8 mouse cellular contexts compared by ENCODE assay signal in genomic region chr13:73603522-73604155, GRCm38 (mm10). TPM values are rescaled to one million over a fixed set of nuclear protein-coding genes. Genes with fewer than 3 reads are reported as not detected.
DNase-seq lines count a peak whose midpoint lies in the region; ATAC-seq and TF ChIP-seq lines count a peak whose summit lies in the region.

Gene Clptm1l, plus strand, starts transcription at chr13:73604006.

- WGBS in embryonic facial prominence, embryonic 13.5 days, result under 1% methylated on average over 51 of the region's 53 CpGs
- WGBS in kidney, adult 2 months, result under 1% methylated on average over 53 of the region's 53 CpGs
- under 1% methylated on average over 53 of the region's 53 CpGs for WGBS in limb, embryonic 12.5 days
- under 1% methylated on average over 51 of the region's 53 CpGs for WGBS in midbrain, embryonic 15.5 days
- under 1% methylated on average over 52 of the region's 53 CpGs for WGBS in spleen, adult 2 months

- DNase-seq in 3134 (ENCODE audit: extremely low read depth, insufficient read length, low spot score), result peak; percentile 95
- DNase-seq in adrenal gland, postnatal 36 days, result peak; percentile 99
- peak; percentile 97 to 98 for DNase-seq in heart, adult 18-20 months
- peak; percentile 98 for DNase-seq in kidney, adult 2 months
- DNase-seq in spleen, adult 2 months (ENCODE audit: low read depth in 1 of 2, low spot score in 2 of 2), result peak; percentile 81 to 96

- peak; percentile 39 for TF ChIP-seq POLR2A in kidney, adult 2 months (IDR thresholded peaks at IDR 0.05; ENCODE audit: low read depth, low read length)
- TF ChIP-seq POLR2A in spleen, adult 2 months (IDR thresholded peaks at IDR 0.05; ENCODE audit: low read depth, low read length), result peak; percentile 71; the same call in 1 of the 2 replicates

- H3K9ac ChIP-seq in embryonic facial prominence, embryonic 13.5 days, result peak within 1 kb of the TSS; percentile 89
- H3K9ac ChIP-seq in limb, embryonic 12.5 days (replicated peaks), result peak within 1 kb of the TSS; percentile 81
- H3K9ac ChIP-seq in midbrain, embryonic 15.5 days, result peak within 1 kb of the TSS; percentile 84

- H3K4me2 ChIP-seq in embryonic facial prominence, embryonic 13.5 days, result peak within 1 kb of the TSS; percentile 96
- H3K4me2 ChIP-seq in limb, embryonic 12.5 days, result peak within 1 kb of the TSS; percentile 92
- H3K4me2 ChIP-seq in midbrain, embryonic 15.5 days, result peak within 1 kb of the TSS; percentile 81

- H3K4me1 ChIP-seq in embryonic facial prominence, embryonic 13.5 days, result peaks cover 18% of the 10 kb centered on the region
- peaks cover 10% of the 10 kb centered on the region for H3K4me1 ChIP-seq in kidney, adult 2 months (ENCODE audit: control insufficient read depth, insufficient read depth, low read length)
- peaks cover 17% of the 10 kb centered on the region for H3K4me1 ChIP-seq in limb, embryonic 12.5 days (replicated peaks)
- peaks cover 27% of the 10 kb centered on the region for H3K4me1 ChIP-seq in midbrain, embryonic 15.5 days
- peaks cover 8% of the 10 kb centered on the region; the same call in 1 of the 2 replicates for H3K4me1 ChIP-seq in spleen, adult 2 months (ENCODE audit: control insufficient read depth, insufficient read depth, insufficient read length)

- H3K9me3 ChIP-seq in embryonic facial prominence, embryonic 13.5 days, result no peaks in the 10 kb centered on the region
- H3K9me3 ChIP-seq in limb, embryonic 12.5 days, result no peaks in the 10 kb centered on the region
- no peaks in the 10 kb centered on the region for H3K9me3 ChIP-seq in midbrain, embryonic 15.5 days

- H3K4me3 ChIP-seq in embryonic facial prominence, embryonic 13.5 days, result peak within 1 kb of the TSS; percentile 87
- H3K4me3 ChIP-seq in kidney, adult 2 months (ENCODE audit: insufficient read depth, low read depth, low read length), result peak within 1 kb of the TSS; percentile 95
- peak within 1 kb of the TSS; percentile 89 for H3K4me3 ChIP-seq in limb, embryonic 12.5 days (replicated peaks)
- peak within 1 kb of the TSS; percentile 86 for H3K4me3 ChIP-seq in midbrain, embryonic 15.5 days
- H3K4me3 ChIP-seq in spleen, adult 2 months (ENCODE audit: extremely low read depth, insufficient read depth, insufficient read length), result peak within 1 kb of the TSS; percentile 92

- peaks cover 30% of the 10 kb centered on the region for H3K36me3 ChIP-seq in embryonic facial prominence, embryonic 13.5 days
- no peaks in the 10 kb centered on the region for H3K36me3 ChIP-seq in kidney, adult 2 months (ENCODE audit: control insufficient read depth, insufficient read depth, low read length)
- peaks cover 33% of the 10 kb centered on the region for H3K36me3 ChIP-seq in limb, embryonic 12.5 days
- peaks cover 21% of the 10 kb centered on the region; the same call in 1 of the 2 replicates for H3K36me3 ChIP-seq in midbrain, embryonic 15.5 days (replicated peaks)
- peaks cover 13% of the 10 kb centered on the region; the same call in 1 of the 2 replicates for H3K36me3 ChIP-seq in spleen, adult 2 months (ENCODE audit: control insufficient read depth, insufficient read depth, low read length)

- peak within 1 kb of the TSS; percentile 78 for H3K27ac ChIP-seq in embryonic facial prominence, embryonic 13.5 days
- peak within 1 kb of the TSS; percentile 91 for H3K27ac ChIP-seq in kidney, adult 2 months (ENCODE audit: insufficient read depth, low read depth, low read length)
- H3K27ac ChIP-seq in limb, embryonic 12.5 days, result peak within 1 kb of the TSS; percentile 73
- peak within 1 kb of the TSS; percentile 83 for H3K27ac ChIP-seq in midbrain, embryonic 15.5 days
- peak within 1 kb of the TSS; percentile 78 for H3K27ac ChIP-seq in spleen, adult 2 months (ENCODE audit: insufficient read depth, low read length)

- ATAC-seq in embryonic facial prominence, embryonic 13.5 days (ENCODE audit: insufficient number of reproducible peaks, insufficient read depth, low FRiP score, low TSS enrichment, low read depth), result peak; percentile 94
- ATAC-seq in limb, embryonic 12.5 days (ENCODE audit: insufficient number of reproducible peaks, insufficient read depth, low FRiP score, low TSS enrichment, low read depth), result peak; percentile 92
- ATAC-seq in midbrain, embryonic 15.5 days (replicated peaks), result peak; percentile 99

- no peak for TF ChIP-seq CTCF in kidney, adult 2 months (conservative IDR thresholded peaks at IDR 0.05; ENCODE audit: insufficient read depth, insufficient read length, low read depth, low read length)
- TF ChIP-seq CTCF in spleen, adult 2 months (IDR thresholded peaks at IDR 0.05; ENCODE audit: extremely low read depth, insufficient read depth, insufficient read length, insufficient replicate concordance), result no peak

- no peaks in the 10 kb centered on the region for H3K27me3 ChIP-seq in embryonic facial prominence, embryonic 13.5 days
- H3K27me3 ChIP-seq in kidney, adult 2 months (replicated peaks; ENCODE audit: control insufficient read depth, insufficient read depth, low read length), result no peaks in the 10 kb centered on the region
- H3K27me3 ChIP-seq in limb, embryonic 12.5 days, result no peaks in the 10 kb centered on the region
- H3K27me3 ChIP-seq in midbrain, embryonic 15.5 days (replicated peaks), result peaks cover 2% of the 10 kb centered on the region; the same call in 1 of the 2 replicates
- no peaks in the 10 kb centered on the region for H3K27me3 ChIP-seq in spleen, adult 2 months (ENCODE audit: control insufficient read depth, insufficient read depth, low read length)

RNA-seq across cellular contexts. Expression of gene Clptm1l, which starts in this region (rescaled TPM):
- 100 to 1,000 TPM; 156 to 171 TPM for total RNA-seq in adrenal gland, postnatal 36 days (2021)
- 123 and 133 TPM in 2 replicates for polyA plus RNA-seq in embryonic facial prominence, embryonic 13.5 days (2015; fragmentation: Nextera tagmentation; extraction: Ambion mirVana)
- total RNA-seq in heart, adult 18-20 months (2021), result 10 to 100 TPM; 56.6 to 63.9 TPM
- 174 and 185 TPM in 2 replicates for polyA plus RNA-seq in kidney, adult 2 months (2012; rRNA removed)
- polyA plus RNA-seq in limb, embryonic 12.5 days (2016; fragmentation: Nextera tagmentation; extraction: Ambion mirVana), result 116 and 121 TPM in 2 replicates
- 143 and 156 TPM in 2 replicates for polyA plus RNA-seq in midbrain, embryonic 15.5 days (2015; fragmentation: Nextera tagmentation; extraction: Ambion mirVana)
- polyA plus RNA-seq in spleen, adult 2 months (2012; rRNA removed), result 107 and 112 TPM in 2 replicates

Comparison
In these comparisons a context has a peak if more than half of its experiments do, and no peak if none do; other contexts are left out.
1. Peak in every context shown above with its lines: DNase-seq, ATAC-seq, H3K4me3 ChIP-seq and H3K27ac ChIP-seq.